Mouse (Mus musculus): ENCODE results near the gene 4933434E20Rik.
A peak's percentile ranks its signal among the peaks of the same experiment; 100 is the strongest.

The 4933434E20Rik gene

DNA sequence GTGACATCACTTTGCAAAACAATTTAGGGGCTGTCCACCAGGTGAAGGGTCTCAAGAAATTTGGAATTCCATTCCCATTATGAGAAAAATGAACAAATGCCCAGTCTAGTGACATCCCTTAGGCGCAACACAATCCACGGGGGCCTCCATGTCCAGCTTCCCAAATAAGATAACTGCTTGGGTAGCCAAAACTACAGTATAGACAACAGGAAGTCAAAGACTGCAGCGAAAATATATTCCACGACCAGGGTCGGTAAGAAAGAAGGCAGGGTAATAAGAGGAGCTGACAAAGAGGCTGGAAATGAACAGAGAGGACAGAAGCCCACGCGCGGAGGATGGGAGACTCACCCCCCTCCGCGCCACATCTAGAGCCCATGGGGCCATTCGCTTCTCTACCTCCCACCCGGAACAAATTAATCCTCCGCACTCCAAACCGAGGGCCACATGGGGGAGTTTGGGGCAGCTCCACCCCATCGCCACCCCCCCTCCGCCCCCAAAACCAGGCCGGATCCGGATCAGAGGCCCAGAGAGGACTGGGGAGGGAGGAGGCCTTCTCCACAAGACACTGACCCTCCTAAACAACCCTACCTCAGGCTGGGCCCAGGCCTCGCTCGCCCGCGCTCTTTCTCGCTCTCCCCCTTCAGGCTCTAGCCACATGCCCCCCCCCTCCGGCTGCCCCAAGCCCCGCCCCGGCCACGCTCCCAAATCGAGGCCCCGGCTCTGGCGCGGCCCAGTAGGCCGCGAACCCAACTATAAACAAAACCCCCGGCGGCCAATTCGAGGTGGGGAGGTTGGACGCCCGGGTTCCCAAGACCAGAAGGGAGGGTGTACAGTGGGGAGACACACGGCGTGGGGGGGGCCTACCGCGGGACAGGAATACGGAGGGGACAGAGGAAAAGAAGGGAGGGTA is at the start of gene 4933434E20Rik:
TSS of gene 4933434E20Rik (plus strand) at position 196 of the 910 bp plus-strand sequence.
- DNase-seq (ENCODE audit: low spot score in 2 of 2): peak; percentile 26 to 49

DNA sequence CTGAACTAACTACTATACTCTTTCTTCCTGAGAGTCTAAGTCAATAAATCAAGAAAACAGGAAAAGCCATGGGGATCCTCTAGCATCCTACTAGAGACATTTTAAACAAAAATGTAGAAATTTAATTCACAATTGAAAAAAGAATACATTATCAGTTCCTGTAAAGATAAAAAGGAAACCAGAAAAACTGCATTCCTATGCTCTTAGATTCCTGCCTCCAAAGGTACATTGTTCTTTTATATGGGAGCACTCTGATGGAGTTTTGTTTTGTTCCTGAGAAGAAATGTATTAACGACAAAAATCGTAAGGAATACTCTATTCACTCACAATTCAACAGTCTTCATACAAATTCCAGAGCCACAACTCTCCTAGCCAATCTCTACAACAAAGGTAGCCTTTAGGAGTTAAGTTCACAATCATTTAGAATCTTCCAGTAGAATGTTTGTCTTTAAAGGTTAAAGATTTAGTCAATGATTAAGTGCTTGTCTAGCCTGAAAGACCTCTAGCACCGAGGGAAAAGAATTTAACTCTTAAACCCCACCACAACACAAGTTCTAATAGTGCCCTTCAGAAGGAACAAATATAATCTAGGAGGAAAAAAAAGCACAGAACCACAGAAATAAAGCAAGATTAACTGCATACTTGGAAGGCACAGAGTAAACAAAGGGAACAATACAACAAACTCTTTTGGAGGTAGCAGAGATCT is 47.2 kb upstream of the 4933434E20Rik start:
- no peak for DNase-seq (ENCODE audit: low spot score in 2 of 2)

DNA sequence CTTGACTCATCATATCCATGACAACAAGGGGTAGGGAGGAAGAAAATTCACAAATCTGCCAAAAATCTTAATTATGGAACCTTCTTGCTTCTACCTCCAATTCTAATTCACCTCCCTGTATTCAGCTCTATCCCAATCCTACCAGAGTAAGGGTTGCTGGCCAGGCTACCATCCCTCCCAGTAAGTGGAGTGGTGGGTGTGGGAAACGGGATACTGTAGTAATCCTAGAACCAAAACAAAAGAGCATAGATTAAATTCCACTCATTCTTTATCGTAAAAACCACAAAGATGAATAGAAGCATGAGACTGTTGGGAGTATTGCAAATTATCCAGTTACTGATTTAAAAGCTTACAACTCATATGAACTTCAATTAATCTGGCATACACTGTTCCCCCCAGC is 41.1 kb upstream of the 4933434E20Rik start:
- DNase-seq (ENCODE audit: low spot score in 2 of 2): no peak

DNA sequence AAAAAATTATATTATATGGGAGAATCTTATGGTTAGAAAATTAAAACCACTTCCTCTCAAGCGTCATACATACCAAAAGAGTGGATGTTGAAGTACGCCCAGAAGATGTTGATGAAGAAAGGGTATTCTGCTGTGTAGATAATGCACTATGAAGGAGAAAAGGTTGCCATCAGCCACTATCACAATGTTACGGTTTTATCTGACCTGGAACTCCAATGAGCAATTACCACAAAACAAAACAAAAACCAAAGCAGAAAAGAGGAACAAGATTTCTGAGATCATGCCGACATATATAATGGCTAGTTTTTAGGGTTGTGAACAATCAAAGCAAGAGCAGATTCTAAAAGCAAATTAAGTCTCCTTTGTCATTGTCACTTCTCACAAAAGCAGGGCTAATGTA is 34.8 kb upstream of the 4933434E20Rik start:
- DNase-seq (ENCODE audit: low spot score in 2 of 2): no peak

DNA sequence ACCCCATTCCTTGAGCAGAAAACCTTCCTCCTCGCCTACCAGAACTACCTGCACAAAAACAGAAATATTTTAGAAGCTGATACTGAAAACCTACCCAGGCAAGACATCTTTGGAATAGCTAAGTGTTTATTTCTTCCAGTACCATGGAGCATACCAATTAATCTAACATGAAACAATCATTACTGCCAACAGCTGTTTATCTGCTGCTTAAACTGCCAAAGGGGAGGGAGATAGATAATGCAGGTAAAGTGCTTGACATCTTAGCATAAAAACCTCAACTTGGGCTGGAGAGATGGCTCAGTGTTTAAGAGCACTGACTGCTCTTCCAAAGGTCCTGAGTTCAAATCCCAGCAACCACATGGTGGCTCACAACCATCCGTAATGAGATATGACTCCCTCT is 16.8 kb upstream of the 4933434E20Rik start:
- DNase-seq (ENCODE audit: low spot score in 2 of 2): no peak

- DNase-seq (ENCODE audit: low spot score in 2 of 2): no peak
These were observed 15.2 kb upstream of the 4933434E20Rik start for GRCm38 (mm10) chr3:90036263-90036662.

DNA sequence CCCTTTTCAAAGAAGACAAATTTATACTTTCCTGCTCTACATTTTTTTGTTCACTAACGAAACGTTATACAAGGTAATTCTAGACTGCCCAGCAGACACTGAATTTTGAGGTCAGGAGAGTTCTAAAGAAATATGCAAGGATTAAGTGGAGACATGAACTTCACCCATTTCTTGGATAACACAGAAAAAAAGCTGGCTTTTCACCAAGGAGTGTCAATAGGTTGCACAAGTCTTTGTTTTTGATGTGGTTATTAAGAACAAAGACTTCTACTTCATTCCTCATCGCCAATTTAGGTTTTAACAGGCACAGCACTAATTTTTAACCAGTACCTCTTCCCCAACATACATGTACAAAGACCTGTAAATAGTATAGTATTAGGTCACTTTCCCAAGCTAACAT is 1.7 kb upstream of the 4933434E20Rik start:
- no peak for DNase-seq (ENCODE audit: low spot score in 2 of 2)

DNA sequence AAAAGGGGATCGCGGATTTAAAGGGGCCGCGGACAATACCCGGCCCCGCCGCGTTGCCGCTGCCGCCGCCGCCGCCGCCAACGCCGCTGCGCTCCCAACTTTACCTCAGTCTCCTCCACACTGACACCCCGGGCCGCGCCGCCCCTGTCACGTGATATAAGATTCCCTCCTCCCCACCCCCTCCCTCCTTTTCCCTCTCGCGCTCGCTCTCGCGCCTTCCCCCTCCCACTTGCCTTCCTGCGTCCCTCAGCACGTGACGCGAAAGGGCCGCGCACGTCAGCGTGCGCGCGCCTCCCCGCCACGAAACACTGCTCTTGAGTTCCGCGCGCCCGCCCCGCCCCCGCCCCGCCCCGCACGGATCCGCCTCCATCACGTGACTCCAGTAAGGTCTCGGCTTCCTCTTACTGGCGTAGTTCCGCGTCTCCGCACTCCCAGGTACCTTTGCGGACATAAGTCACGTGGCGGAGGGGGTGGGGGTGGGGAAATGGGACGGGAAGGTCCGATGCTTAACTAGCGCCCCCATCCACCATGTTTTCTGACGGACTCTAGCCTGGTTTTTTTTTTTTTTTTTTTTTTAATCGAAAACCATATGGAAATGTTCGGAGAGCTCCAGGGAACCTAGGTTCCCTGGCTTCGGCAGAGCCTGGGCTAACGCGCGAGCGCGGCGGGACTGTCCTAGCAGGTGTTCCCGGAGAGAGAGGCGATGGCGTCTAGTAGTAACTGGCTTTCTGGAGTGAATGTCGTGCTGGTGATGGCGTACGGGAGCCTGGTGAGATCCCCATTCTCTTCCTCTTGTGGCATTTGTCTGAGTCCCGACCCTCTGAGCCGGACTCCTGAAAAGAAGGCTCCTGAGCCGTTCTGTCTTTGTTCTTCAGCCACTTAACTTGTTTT is 1.2 kb downstream of the 4933434E20Rik start, which contains the start of gene Ubap2l:
TSS of gene Ubap2l (minus strand) at position 278 of the 891 bp plus-strand sequence.
- peak; percentile 81 to 92 for DNase-seq (ENCODE audit: low spot score in 2 of 2)

- no peak for DNase-seq (ENCODE audit: low spot score in 2 of 2)
These were observed 10.1 kb downstream of the 4933434E20Rik start for GRCm38 (mm10) chr3:90061549-90061948.

- no peak for DNase-seq (ENCODE audit: low spot score in 2 of 2)
These were observed 11.1 kb downstream of the 4933434E20Rik start for GRCm38 (mm10) chr3:90062539-90062938.

DNA sequence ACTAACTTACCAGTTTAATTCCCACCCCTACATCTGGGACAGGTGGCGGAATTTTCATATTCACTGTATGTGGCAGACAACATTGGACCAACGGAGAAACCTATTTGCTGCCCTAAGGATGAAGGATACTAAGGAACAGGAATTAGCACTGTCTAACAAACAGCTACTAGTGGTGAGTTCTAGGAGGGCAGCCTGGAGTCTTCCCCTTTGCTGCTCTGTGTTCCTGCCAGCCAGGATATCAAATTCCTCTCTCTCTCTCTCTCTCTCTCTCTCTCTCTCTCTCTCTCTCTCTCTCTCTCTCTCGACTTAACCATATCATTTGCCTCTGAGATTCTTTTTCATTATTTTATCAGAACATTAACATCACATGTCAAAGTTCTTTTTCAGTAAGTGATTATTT is 12.9 kb downstream of the 4933434E20Rik start:
- no peak for DNase-seq (ENCODE audit: low spot score in 2 of 2)

- peak in 1 of 2 experiments; percentile 33 for DNase-seq (ENCODE audit: low spot score in 2 of 2)
These were observed 14.1 kb downstream of the 4933434E20Rik start for GRCm38 (mm10) chr3:90065553-90065952.

GRCm38 (mm10) chr3:90067851-90068250 is 16.4 kb downstream of the 4933434E20Rik start:
- DNase-seq (ENCODE audit: low spot score in 2 of 2): no peak

DNA sequence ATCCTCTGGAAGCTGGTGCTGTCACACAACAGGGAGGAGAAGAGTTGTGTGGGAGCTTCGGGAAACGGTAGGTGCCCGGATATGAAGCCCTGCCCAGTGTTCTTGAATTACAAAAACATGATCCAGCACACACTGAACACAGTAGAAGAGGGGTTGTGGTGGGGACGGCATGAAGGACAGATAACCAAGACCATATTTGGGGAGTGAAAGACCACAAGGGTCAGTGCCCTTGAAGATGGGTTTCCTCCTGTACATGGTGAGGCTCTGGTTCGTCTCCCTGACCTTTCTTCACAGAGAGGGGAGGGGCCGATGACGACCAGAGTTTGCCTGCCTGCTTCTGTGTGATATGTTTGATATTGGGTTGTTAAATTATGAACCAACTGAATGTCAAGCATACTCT is 18.3 kb downstream of the 4933434E20Rik start:
- DNase-seq (ENCODE audit: low spot score in 2 of 2): no peak

DNA sequence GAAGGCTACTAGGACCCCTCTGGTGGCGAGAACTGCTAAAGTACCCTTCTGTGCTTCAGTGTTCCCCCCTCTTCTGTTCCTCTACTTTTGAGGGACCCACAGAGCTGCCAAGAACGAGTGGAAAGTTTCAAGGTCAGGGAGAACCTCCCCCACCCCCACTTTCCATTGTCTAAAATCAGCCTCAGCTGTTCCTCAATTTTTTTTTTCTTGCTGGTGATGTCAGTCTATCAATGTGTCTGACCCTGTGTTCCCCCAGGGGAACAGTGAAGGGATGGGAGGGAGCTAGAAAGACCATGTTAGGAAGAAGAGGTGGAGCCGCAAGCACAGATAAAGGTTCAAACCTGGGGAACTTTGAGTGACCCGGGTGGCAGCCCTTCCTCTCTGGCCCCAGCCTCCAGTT is 20.9 kb downstream of the 4933434E20Rik start, which contains the start of gene Tpm3:
TSS of gene Tpm3 (plus strand) at position 356 of the 400 bp plus-strand sequence.
- no peak for DNase-seq (ENCODE audit: low spot score in 2 of 2)

- peak; percentile 74 to 79 for DNase-seq (ENCODE audit: low spot score in 2 of 2)
These were observed 25.7 kb downstream of the 4933434E20Rik start for GRCm38 (mm10) chr3:90076921-90077716.

GRCm38 (mm10) chr3:90078224-90078623 is 26.8 kb downstream of the 4933434E20Rik start:
- DNase-seq (ENCODE audit: low spot score in 2 of 2): no peak

DNA sequence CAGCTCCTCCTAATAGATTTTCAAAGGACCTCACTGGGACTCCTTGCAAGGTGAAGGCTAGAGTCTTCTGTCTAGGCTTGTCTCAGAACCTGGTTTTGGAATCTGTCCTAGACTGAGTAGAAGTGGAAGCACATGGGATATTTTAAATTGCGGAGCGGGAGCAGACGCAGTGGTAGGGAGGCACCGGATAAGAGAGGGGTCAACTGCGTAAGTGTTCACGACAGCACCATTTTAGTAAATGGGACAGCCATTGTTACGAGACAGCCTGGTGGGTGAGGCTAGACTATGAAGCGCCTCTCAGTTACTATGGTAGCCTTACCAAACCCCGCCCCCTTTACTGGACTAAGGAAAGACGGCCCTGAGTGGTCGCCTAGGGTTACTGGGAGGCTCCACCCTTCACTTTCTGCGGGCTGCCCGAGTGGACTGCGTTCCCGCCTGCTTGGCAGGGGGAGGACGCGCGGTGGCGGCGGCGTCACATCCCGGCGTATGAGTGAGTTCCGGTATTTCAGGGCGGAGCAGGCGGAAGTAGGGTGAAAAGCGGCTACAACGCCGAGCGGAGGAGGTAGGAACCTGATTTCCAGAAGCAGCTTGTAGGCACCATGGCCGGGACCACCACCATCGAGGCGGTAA is 27.8 kb downstream of the 4933434E20Rik start:
- DNase-seq (ENCODE audit: low spot score in 2 of 2): peak; percentile 89 to 94

DNA sequence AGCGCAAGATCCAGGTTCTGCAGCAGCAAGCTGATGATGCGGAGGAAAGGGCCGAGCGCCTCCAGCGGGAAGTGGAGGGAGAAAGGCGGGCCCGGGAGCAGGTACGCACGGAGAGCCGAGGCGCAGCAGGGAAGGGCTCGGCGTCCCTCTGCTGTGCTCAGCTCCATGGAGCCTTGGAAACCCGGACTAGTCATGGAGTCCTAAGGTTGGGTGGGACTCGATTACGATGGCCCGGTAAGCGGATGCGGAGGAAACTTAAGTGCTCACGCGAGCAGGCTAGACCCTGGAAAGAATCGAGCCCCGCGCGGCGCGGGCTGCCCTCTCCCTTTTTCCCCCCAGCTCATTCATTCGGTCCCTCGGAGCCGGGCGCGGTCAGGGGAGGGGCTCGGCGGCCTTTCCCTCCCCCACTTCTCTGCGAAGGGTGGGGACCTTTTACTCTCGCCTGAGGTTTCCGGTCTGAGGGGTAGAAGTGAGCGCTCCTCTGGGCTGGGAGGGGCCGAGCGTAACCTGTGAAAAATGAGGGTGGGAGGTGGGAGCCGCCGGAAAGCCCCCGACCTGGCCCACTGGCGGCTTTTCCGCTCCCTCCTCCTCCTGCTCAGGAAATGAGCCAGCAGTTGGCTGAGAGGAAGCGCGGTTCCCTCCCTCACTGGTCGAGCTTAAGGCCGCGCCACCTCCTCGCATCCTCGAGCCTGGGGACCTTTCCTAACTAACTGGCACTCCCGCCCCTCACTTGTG is 28.5 kb downstream of the 4933434E20Rik start:
- peak; percentile 62 to 75 for DNase-seq (ENCODE audit: low spot score in 2 of 2)

DNA sequence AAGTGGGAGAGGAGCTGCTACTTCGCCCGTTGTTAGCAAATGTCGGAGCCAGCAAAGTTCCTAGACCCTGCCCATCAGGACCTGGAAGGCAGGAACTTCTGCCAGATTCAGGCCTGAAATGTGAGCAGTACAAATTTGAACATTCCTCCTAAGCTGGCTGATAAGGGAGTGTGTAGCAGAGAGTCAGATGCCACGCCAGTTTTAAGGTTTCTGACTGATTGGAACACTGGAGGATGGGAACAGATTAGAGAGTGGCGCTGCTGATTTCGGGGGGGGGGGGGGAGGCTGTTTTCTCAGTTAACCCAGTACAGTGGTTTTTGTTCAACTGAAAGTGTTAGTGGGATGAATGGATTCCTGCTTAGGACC is 29.0 kb downstream of the 4933434E20Rik start:
- no peak for DNase-seq (ENCODE audit: low spot score in 2 of 2)

Measured in urinary bladder, postnatal 36 days (tissue).